Mouse (Mus musculus) intestine, embryonic 16.5 days (tissue): ENCODE results near the gene Ccdc151. TPM values are rescaled to one million over a fixed set of nuclear protein-coding genes. Genes with fewer than 3 reads are reported as not detected.
A peak's percentile ranks its signal among the peaks of the same experiment; 100 is the strongest.

Experiments used
- ATAC-seq: fragments of 200-750 bp; cut with Nextera tagmentation; 2 replicates; pipeline ENCODE4 v1.8.0; 2017; ENCODE audit warnings: moderate TSS enrichment, moderate library complexity
- H3K27ac ChIP-seq: fragments of 300-500 bp; sonication (generic); 2 replicates; pipeline ENCODE4 v1.5.1; 2014; ENCODE audit warnings: mild to moderate bottlenecking, low read length
- H3K27me3 ChIP-seq: fragments of 300-500 bp; sonication (generic); replicated peaks from 2 replicates; pipeline ENCODE4 v1.6.1; 2014; ENCODE audit warnings: low read length, control low read depth, mixed read lengths; ENCODE audit not compliant: control insufficient read depth, insufficient read depth
- H3K36me3 ChIP-seq: fragments of 300-500 bp; sonication (generic); 2 replicates; pipeline ENCODE4 v1.6.1; 2014; ENCODE audit warnings: low read length, control low read depth; ENCODE audit not compliant: control insufficient read depth, insufficient read depth
- H3K4me1 ChIP-seq: fragments of 300-500 bp; sonication (generic); 2 replicates; pipeline ENCODE4 v1.6.1; 2014; ENCODE audit warnings: low read length, control low read depth, mixed read lengths; ENCODE audit not compliant: control insufficient read depth, insufficient read depth
- H3K4me2 ChIP-seq: fragments of 300-500 bp; sonication (generic); 2 replicates; pipeline ENCODE4 v1.6.1; 2014; ENCODE audit warnings: low read depth, low read length, control low read depth
- H3K4me3 ChIP-seq: fragments of 300-500 bp; sonication (generic); 2 replicates; pipeline ENCODE4 v1.5.1; 2014; ENCODE audit warnings: mild to moderate bottlenecking, low read length
- H3K9ac ChIP-seq: fragments of 300-500 bp; sonication (generic); 2 replicates; pipeline ENCODE4 v1.6.1; 2014; ENCODE audit warnings: low read depth, low read length
- H3K9me3 ChIP-seq: fragments of 300-500 bp; sonication (generic); 2 replicates; pipeline ENCODE4 v1.6.1; 2016; ENCODE audit warnings: low read length, control low read depth; ENCODE audit not compliant: control insufficient read depth
- WGBS: fragments of 180-500 bp; shearing (Covaris S2); extraction: QIAGEN DNeasy Blood & Tissue Kit; methylation state at CpG from one replicate; pipeline ENCODE4 v1.1.7; 2014; 5-methylcytosine and 5-hydroxymethylcytosine counted together
- polyA plus RNA-seq: library from polyadenylated mRNA; unstranded; fragments of >200 nt; fragmentation: Nextera tagmentation; extraction: Ambion mirVana; gene quantifications from 2 replicates; pipeline ENCODE4 v1.2.1, GENCODE M21; 2015

Gene Ccdc151
- polyA plus RNA-seq = 0.28 and 0.54 TPM in 2 replicates

DNA sequence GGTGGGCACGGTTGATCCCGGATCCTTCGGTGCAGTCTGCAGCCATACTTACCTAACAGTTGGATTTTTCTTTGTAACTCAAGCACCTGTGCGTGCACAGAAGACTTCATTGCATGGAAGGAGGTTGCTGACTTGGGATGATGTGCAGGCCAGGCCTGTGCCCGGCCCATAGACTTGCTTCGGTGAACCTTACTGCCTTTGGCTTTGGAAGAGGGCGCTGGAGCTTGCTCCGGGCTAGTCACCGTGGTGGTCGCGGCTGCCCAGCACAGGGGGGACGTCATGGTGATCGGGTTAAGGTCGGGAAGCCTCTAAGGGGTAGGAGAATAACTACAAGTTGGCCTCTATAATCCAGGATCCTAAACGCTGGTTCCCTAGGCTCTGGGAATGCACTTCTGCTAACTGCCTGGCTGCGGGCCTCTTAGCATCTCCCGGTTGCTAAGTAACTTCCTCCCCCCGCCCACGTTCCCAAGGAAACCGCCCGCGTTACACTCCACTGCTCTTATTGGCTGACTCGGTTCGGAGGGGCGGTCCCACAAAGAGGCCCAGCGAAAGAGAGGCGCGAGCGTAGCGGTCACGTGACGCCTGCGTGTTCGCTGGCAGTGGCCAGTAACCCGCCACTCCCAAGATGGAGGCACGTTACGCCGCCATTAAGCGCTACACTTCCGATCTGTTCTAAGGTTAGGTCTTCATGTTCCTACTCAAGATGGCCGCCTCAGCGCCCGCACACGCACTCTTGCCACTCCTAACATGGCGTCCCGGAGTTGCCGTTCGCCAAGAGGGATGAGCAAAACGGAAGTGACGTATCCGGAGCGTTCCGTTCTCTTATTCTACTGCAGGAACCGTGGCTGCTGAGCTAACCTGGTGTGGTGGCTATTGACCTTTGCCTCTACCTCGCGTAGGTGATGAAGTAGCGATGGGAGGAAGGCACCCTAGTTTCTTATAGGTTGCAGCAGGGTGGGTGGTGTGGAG lies at the start of gene Ccdc151, which contains the start of gene Prkcsh:
TSS of gene Ccdc151 (minus strand) at position 441 of the 969 bp plus-strand sequence.
TSS of gene Prkcsh (plus strand) at position 613 of the 969 bp plus-strand sequence.
- peak; percentile 100 for ATAC-seq

DNA sequence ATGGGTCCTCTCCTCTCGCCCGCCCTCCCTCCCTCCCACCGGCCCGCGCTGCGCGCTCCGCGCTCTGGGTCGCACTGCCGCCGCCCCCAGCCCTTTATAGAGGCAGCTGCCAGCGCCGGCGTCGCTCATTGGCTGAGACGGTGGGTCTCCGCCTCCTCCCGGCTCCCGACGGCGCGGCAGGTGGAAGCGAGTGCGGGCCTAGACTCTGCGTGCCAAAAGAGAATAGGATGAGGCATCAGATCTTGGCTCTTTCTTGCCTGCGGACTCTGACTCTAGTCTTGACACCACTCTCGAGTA lies 49.5 kb upstream of the Ccdc151 start, which contains the start of gene Elavl3:
TSS of gene Elavl3 (minus strand) at position 66 of the 297 bp plus-strand sequence.
- Histone ChIP-seq H3K27me3 (peaks cover 42% of the 10 kb centered on the region), H3K36me3 (no peaks in the 10 kb centered on the region), H3K4me2 (peak within 1 kb of the TSS; percentile 77), H3K9me3 (no peaks in the 10 kb centered on the region), H3K4me1 (peaks cover 23% of the 10 kb centered on the region), H3K4me3 (peak within 1 kb of the TSS; percentile 45), H3K9ac (peak within 1 kb of the TSS; percentile 57), H3K27ac (no peak within 1 kb of the TSS)
- ATAC-seq = no peak
- WGBS = 2% methylated on average over 27 of the region's 28 CpGs

More for the DNA sequence above, at the start of gene Ccdc151, which contains the start of gene Prkcsh:
- H3K27ac ChIP-seq = peak within 1 kb of the TSS; percentile 73
- H3K9ac ChIP-seq = peak within 1 kb of the TSS; percentile 73
- no peaks in the 10 kb centered on the region for H3K27me3 ChIP-seq
- no peaks in the 10 kb centered on the region for H3K9me3 ChIP-seq
- peak within 1 kb of the TSS; percentile 84 for H3K4me2 ChIP-seq
- WGBS = 6% methylated on average over 57 of the region's 57 CpGs
- peak within 1 kb of the TSS; percentile 72 for H3K4me3 ChIP-seq
- H3K4me1 ChIP-seq = peaks cover 18% of the 10 kb centered on the region
- 0 out of 2 replicates have a peak, but pooled peaks cover 3% of the 10 kb centered on the region for H3K36me3 ChIP-seq

DNA sequence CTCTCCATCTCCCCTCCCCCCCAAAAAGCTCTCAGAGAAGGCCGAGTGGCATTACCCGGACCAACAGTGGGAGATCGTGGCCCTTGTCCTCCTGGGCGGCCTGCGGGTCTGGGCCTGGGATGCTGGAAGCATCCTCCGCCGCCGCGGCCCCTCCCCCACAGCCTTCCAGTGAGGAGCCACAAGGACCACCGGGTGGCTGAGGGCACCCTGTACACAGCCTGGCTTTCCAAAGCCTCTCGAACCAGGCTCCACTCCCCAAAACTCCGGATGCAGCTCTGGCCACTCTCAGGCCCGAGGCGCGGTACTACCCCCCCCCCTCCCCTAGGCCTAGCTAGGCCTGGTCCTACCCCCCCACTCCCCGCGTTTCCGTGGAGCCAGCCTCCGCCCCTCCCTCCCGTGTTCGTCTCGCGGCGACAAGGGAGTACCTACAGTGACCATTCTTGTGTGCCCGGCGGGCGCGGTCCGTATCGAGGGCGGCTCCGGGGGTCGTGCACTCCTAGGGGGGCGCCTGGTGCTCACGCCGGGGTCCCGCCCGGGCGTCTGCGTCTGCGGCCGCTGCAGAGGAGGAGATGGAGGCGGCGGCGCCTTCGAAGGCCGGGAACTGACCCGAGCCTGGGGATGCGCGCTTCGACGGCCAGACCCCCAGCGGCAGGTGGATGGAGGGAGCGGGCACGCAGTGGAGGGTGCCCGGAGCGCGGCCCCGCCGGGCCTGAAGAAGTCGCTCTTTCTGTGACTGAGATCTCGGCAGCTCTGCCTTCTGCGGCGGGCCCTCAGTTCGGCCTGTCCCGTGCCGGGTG lies 48.9 kb upstream of the Ccdc151 start:
- 2% methylated on average over 66 of the region's 67 CpGs for WGBS
- ATAC-seq = 0 out of 2 replicates have a peak, but pooled peaks have one; percentile 2
- H3K9ac ChIP-seq = peak overlapping the region; percentile 57
- no peak overlapping the region for H3K27ac ChIP-seq
- peaks cover 42% of the 10 kb centered on the region for H3K27me3 ChIP-seq
- H3K4me2 ChIP-seq = peak overlapping the region; percentile 77
- peak overlapping the region; percentile 45 for H3K4me3 ChIP-seq
- H3K4me1 ChIP-seq = peaks cover 23% of the 10 kb centered on the region
- H3K36me3 ChIP-seq = no peaks in the 10 kb centered on the region
- H3K9me3 ChIP-seq = no peaks in the 10 kb centered on the region

DNA sequence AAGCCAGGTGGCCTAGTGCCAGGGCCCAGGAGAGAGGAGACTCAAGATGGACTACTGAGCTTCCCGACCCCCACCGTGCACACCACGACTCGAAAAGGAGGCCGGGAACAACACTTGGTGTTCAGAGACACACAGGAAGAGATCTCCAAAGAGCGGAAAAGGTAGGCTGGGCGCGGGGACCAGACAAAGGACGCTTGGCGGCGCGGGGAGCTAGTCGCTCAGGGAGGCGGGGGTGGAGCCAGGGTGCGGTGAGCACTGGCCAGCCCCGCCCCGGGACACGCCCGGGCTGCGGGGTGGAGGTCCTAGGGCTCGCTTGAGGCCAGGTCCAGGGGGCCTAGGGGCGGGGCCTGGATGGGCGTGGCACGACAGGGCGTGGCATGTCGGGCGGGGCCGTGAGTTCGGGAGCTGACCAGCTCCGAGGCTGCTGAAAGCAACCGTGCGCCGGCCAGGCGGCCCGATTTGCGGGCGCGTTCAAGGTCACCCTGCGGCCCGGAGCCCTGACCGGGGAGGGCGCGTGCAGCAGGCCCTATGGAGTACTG lies 48.0 kb upstream of the Ccdc151 start:
- H3K4me3 ChIP-seq = peak overlapping the region; percentile 45
- no peaks in the 10 kb centered on the region for H3K36me3 ChIP-seq
- peak; percentile 73 for ATAC-seq
- peak overlapping the region; percentile 77 for H3K4me2 ChIP-seq
- H3K9ac ChIP-seq = peak overlapping the region; percentile 57; the same call in 1 of the 2 replicates
- 1% methylated on average over 43 of the region's 43 CpGs for WGBS
- H3K27ac ChIP-seq = no peak overlapping the region
- H3K4me1 ChIP-seq = peaks cover 23% of the 10 kb centered on the region
- no peaks in the 10 kb centered on the region for H3K9me3 ChIP-seq
- H3K27me3 ChIP-seq = peaks cover 42% of the 10 kb centered on the region

DNA sequence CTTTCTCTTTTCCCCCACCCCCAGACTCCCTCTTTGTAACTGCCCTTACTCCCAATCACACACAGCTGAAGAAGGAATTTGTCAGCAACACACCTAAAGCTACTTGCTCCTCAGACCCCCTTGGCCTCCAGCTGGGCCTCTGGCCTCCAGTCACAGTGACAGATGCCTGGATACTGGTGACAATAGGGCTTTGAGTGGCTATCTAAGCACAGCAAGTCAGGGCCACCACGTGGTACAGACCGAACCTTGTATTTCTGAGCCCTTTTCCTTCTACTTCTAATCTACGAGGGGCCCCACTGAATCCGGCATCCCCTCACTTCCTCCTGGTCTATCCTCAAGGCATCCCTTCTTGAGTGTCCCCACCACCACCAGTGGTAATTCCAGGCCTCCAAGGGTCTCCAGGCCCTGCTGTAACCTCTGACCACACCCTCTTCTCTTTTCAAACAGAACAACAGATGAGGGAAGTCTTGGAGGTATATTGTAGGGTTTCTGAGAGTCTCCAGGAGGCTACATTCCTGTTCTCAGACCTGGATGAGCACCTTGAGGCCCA lies 47.4 kb upstream of the Ccdc151 start:
- Histone ChIP-seq H3K4me2 (no peak overlapping the region), H3K27ac (0 out of 2 replicates have a peak overlapping the region, but pooled peaks have one; percentile 16), H3K9ac (no peak overlapping the region), H3K9me3 (no peaks in the 10 kb centered on the region), H3K4me3 (no peak overlapping the region), H3K27me3 (peaks cover 36% of the 10 kb centered on the region), H3K4me1 (peaks cover 21% of the 10 kb centered on the region), H3K36me3 (no peaks in the 10 kb centered on the region)
- 49% methylated on average over 4 of the region's 4 CpGs for WGBS
- ATAC-seq = peak; percentile 29

DNA sequence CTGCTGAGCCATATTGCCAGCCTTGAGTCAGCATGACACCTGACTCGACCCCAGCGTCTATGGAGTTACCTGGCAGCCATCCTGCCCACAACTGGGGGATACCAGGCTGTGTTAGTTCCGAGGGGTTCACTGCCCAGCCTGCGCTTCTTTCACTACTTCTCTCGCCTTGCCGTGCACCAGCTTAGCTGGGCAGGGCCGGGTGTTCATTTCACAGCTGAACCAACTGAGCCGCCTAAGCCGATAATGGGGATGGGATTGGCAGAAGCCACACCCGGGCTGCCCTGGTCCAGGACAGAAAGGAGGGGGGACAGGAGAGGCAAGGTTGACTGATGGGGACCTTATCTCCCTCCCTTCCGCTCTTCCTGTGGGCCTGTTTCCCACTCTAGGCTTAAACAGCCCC lies 46.9 kb upstream of the Ccdc151 start:
- peak; percentile 3; the same call in 1 of the 2 replicates for ATAC-seq
- Histone ChIP-seq H3K4me1 (peaks cover 16% of the 10 kb centered on the region), H3K27ac (no peak overlapping the region), H3K4me3 (no peak overlapping the region), H3K9me3 (no peaks in the 10 kb centered on the region), H3K36me3 (no peaks in the 10 kb centered on the region), H3K9ac (no peak overlapping the region), H3K27me3 (peaks cover 32% of the 10 kb centered on the region), H3K4me2 (no peak overlapping the region)
- WGBS = 57% methylated on average over 11 of the region's 11 CpGs

DNA sequence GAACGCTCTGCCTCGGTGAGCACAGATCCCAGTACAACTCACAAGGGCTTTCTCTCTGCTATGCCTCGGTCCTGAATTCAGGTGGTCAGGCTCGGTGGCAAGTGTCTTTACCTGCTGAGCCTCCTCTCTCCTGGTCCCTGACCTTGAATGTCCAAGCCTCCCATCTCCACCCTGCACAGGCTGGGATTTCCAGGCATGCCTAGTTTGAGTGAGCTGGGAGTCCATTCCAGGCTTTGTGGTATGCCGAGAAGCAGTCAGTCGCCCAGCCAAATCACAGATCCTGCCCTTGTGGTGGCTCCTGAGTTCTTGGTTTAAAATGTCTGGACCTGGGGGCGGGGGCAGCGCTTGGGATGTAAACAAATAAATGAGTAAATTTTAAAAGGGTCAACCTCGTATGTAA lies 44.9 kb upstream of the Ccdc151 start:
- Histone ChIP-seq H3K4me1 (peaks cover 15% of the 10 kb centered on the region), H3K4me2 (no peak overlapping the region), H3K27me3 (peaks cover 22% of the 10 kb centered on the region), H3K36me3 (no peaks in the 10 kb centered on the region), H3K9me3 (no peaks in the 10 kb centered on the region), H3K9ac (no peak overlapping the region), H3K27ac (no peak overlapping the region), H3K4me3 (no peak overlapping the region)
- 56% methylated on average over 9 of the region's 9 CpGs for WGBS
- no peak for ATAC-seq

DNA sequence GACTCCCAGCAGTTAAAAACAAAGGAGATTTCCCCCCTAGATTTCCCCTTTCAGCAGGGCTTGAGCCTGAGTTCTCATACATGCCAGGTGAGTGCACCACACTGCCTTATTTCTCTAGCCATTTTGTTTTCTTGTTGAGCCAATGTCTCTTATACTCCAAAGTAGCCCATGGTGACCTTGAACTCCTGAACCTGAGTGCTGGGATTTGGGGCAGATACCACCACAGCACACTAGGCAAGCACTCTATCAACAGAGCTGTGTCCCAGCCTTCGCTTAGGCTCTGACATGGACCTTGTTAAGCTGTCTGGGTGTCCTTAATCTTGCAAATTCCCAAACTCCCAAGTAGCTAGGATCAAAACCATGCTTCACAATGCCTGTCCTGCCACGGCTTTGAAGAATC lies 39.4 kb upstream of the Ccdc151 start:
- Histone ChIP-seq H3K9me3 (no peaks in the 10 kb centered on the region), H3K9ac (no peak overlapping the region), H3K27ac (no peak overlapping the region), H3K36me3 (no peaks in the 10 kb centered on the region), H3K4me2 (no peak overlapping the region), H3K27me3 (no peaks in the 10 kb centered on the region), H3K4me3 (no peak overlapping the region), H3K4me1 (no peaks in the 10 kb centered on the region)
- no peak for ATAC-seq
- 51% methylated on average over 2 of the region's 2 CpGs for WGBS
